Mouse (Mus musculus) hindbrain, embryonic 13.5 days (tissue): ENCODE results near the gene Otop2. TPM values are rescaled to one million over a fixed set of nuclear protein-coding genes. Genes with fewer than 3 reads are reported as not detected.

ENCODE experiments used
- ATAC-seq: fragments of 200-750 bp; cut with Nextera tagmentation; 2 replicates; pipeline ENCODE4 v1.8.0; 2017; ENCODE audit warnings: moderate TSS enrichment; ENCODE audit not compliant: low FRiP score
- H3K27ac ChIP-seq: fragments of 300-500 bp; sonication (generic); 2 replicates; pipeline ENCODE4 v1.5.1; 2015; ENCODE audit warnings: inconsistent platforms, mild to moderate bottlenecking, moderate library complexity
- H3K27me3 ChIP-seq: fragments of 300-500 bp; sonication (generic); 2 replicates; pipeline ENCODE4 v1.6.1; 2015; ENCODE audit warnings: mild to moderate bottlenecking, inconsistent platforms
- H3K36me3 ChIP-seq: fragments of 300-500 bp; sonication (generic); 2 replicates; pipeline ENCODE4 v1.6.1; 2015; ENCODE audit warnings: mild to moderate bottlenecking, inconsistent platforms
- H3K4me1 ChIP-seq: fragments of 300-500 bp; sonication (generic); replicated peaks from 2 replicates; pipeline ENCODE4 v1.6.1; 2015; ENCODE audit warnings: inconsistent platforms
- H3K4me2 ChIP-seq: fragments of 300-500 bp; sonication (generic); 2 replicates; pipeline ENCODE4 v1.6.1; 2015; ENCODE audit warnings: inconsistent platforms, mild to moderate bottlenecking, moderate library complexity
- H3K4me3 ChIP-seq: fragments of 300-500 bp; sonication (generic); 2 replicates; pipeline ENCODE4 v1.5.1; 2015; ENCODE audit warnings: mild to moderate bottlenecking, inconsistent platforms
- H3K9ac ChIP-seq: fragments of 300-500 bp; sonication (generic); 2 replicates; pipeline ENCODE4 v1.6.1; 2015; ENCODE audit warnings: mild to moderate bottlenecking, inconsistent platforms
- H3K9me3 ChIP-seq: fragments of 300-500 bp; sonication (generic); 2 replicates; pipeline ENCODE4 v1.6.1; 2016; ENCODE audit warnings: inconsistent platforms
- WGBS: fragments of 180-500 bp; shearing (Covaris S2); methylation state at CpG from one replicate; pipeline ENCODE4 v1.1.7; 2015; 5-methylcytosine and 5-hydroxymethylcytosine counted together
- polyA plus RNA-seq: library from polyadenylated mRNA; unstranded; fragments of >200 nt; fragmentation: Nextera tagmentation; extraction: Ambion mirVana; gene quantifications from 2 replicates; pipeline ENCODE4 v1.2.1, GENCODE M21; 2015

The Otop2 gene
- not detected in 2 replicates for polyA plus RNA-seq

GRCm38 (mm10) chr11:115306863-115307262, at the start of gene Otop2:
Gene Otop2 (plus strand): TSS chr11:115307163.
- WGBS, result 17% methylated on average over 8 of the region's 8 CpGs
- Histone ChIP-seq H3K9ac (peak within 1 kb of the TSS; percentile 43; the same call in 1 of the 2 replicates), H3K4me2 (no peak within 1 kb of the TSS), H3K9me3 (no peaks in the 10 kb centered on the region), H3K4me3 (no peak within 1 kb of the TSS), H3K4me1 (peaks cover 9% of the 10 kb centered on the region), H3K27ac (no peak within 1 kb of the TSS), H3K27me3 (peaks cover 13% of the 10 kb centered on the region), H3K36me3 (no peaks in the 10 kb centered on the region)
- ATAC-seq, result no peak

GRCm38 (mm10) chr11:115257775-115258510, 49.0 kb upstream of the Otop2 start:
- Histone ChIP-seq H3K4me2 (peak overlapping the region; percentile 41), H3K4me3 (peak overlapping the region; percentile 28; the same call in 1 of the 2 replicates), H3K4me1 (peaks cover 7% of the 10 kb centered on the region), H3K27me3 (peaks cover 99% of the 10 kb centered on the region), H3K9me3 (no peaks in the 10 kb centered on the region), H3K9ac (0 out of 2 replicates have a peak overlapping the region, but pooled peaks have one; percentile 29), H3K27ac (no peak overlapping the region), H3K36me3 (no peaks in the 10 kb centered on the region)
- peak; percentile 36; the same call in 1 of the 2 replicates for ATAC-seq
- WGBS, result 14% methylated on average over 59 of the region's 59 CpGs

GRCm38 (mm10) chr11:115259134-115259533, 47.8 kb upstream of the Otop2 start:
- Histone ChIP-seq H3K4me2 (no peak overlapping the region), H3K4me1 (peaks cover 7% of the 10 kb centered on the region), H3K9me3 (no peaks in the 10 kb centered on the region), H3K27me3 (peaks cover 99% of the 10 kb centered on the region), H3K36me3 (no peaks in the 10 kb centered on the region), H3K9ac (no peak overlapping the region), H3K4me3 (no peak overlapping the region), H3K27ac (no peak overlapping the region)
- 88% methylated on average over 4 of the region's 4 CpGs for WGBS
- no peak for ATAC-seq

- Histone ChIP-seq H3K27me3 (peaks cover 100% of the 10 kb centered on the region), H3K27ac (no peak overlapping the region), H3K4me2 (no peak overlapping the region), H3K4me1 (peaks cover 32% of the 10 kb centered on the region), H3K9ac (no peak overlapping the region), H3K36me3 (peaks cover 2% of the 10 kb centered on the region; the same call in 1 of the 2 replicates), H3K9me3 (no peaks in the 10 kb centered on the region), H3K4me3 (no peak overlapping the region)
- 83% methylated on average over 11 of the region's 11 CpGs for WGBS
- no peak for ATAC-seq
Observed at GRCm38 (mm10) chr11:115262954-115263353, 44.0 kb upstream of the Otop2 start.

- Histone ChIP-seq H3K9ac (no peak overlapping the region), H3K4me3 (no peak overlapping the region), H3K27ac (no peak overlapping the region), H3K9me3 (no peaks in the 10 kb centered on the region), H3K36me3 (peaks cover 15% of the 10 kb centered on the region), H3K27me3 (peaks cover 100% of the 10 kb centered on the region), H3K4me1 (peaks cover 29% of the 10 kb centered on the region), H3K4me2 (no peak overlapping the region)
- WGBS, result 65% methylated on average over 7 of the region's 7 CpGs
- no peak for ATAC-seq
Observed at GRCm38 (mm10) chr11:115264136-115264861, 42.7 kb upstream of the Otop2 start.

- H3K4me2 ChIP-seq, result peak overlapping the region; percentile 48
- H3K9ac ChIP-seq, result peak overlapping the region; percentile 30; the same call in 1 of the 2 replicates
- peaks cover 30% of the 10 kb centered on the region for H3K4me1 ChIP-seq
- peaks cover 20% of the 10 kb centered on the region for H3K36me3 ChIP-seq
- no peak overlapping the region for H3K27ac ChIP-seq
- WGBS, result 7% methylated on average over 39 of the region's 39 CpGs
- H3K4me3 ChIP-seq, result peak overlapping the region; percentile 11
- ATAC-seq, result no peak
- no peaks in the 10 kb centered on the region for H3K9me3 ChIP-seq
- H3K27me3 ChIP-seq, result peaks cover 98% of the 10 kb centered on the region
Observed at GRCm38 (mm10) chr11:115264862-115265668, 41.9 kb upstream of the Otop2 start.

GRCm38 (mm10) chr11:115265771-115266399, 41.1 kb upstream of the Otop2 start:
- Histone ChIP-seq H3K27ac (no peak overlapping the region), H3K36me3 (peaks cover 20% of the 10 kb centered on the region), H3K4me1 (peaks cover 34% of the 10 kb centered on the region), H3K4me3 (peak overlapping the region; percentile 37), H3K27me3 (peaks cover 90% of the 10 kb centered on the region), H3K4me2 (peak overlapping the region; percentile 59; the same call in 1 of the 2 replicates), H3K9ac (peak overlapping the region; percentile 30; the same call in 1 of the 2 replicates), H3K9me3 (no peaks in the 10 kb centered on the region)
- no peak for ATAC-seq
- WGBS, result 3% methylated on average over 20 of the region's 20 CpGs

- ATAC-seq, result no peak
- Histone ChIP-seq H3K27me3 (peaks cover 85% of the 10 kb centered on the region), H3K27ac (no peak overlapping the region), H3K4me2 (peak overlapping the region; percentile 59), H3K4me3 (peak overlapping the region; percentile 37), H3K4me1 (peaks cover 34% of the 10 kb centered on the region), H3K36me3 (peaks cover 26% of the 10 kb centered on the region), H3K9me3 (no peaks in the 10 kb centered on the region), H3K9ac (peak overlapping the region; percentile 65; the same call in 1 of the 2 replicates)
- WGBS, result 2% methylated on average over 22 of the region's 22 CpGs
Observed at GRCm38 (mm10) chr11:115266400-115266778, 40.6 kb upstream of the Otop2 start.

- H3K27me3 ChIP-seq, result peaks cover 76% of the 10 kb centered on the region
- no peak within 1 kb of the TSS for H3K27ac ChIP-seq
- no peaks in the 10 kb centered on the region for H3K9me3 ChIP-seq
- 10% methylated on average over 27 of the region's 50 CpGs for WGBS
- peak within 1 kb of the TSS; percentile 37 for H3K4me3 ChIP-seq
- H3K4me2 ChIP-seq, result peak within 1 kb of the TSS; percentile 59
- H3K4me1 ChIP-seq, result peaks cover 34% of the 10 kb centered on the region
- H3K36me3 ChIP-seq, result peaks cover 31% of the 10 kb centered on the region
- peak within 1 kb of the TSS; percentile 65 for H3K9ac ChIP-seq
- ATAC-seq, result no peak
Observed at GRCm38 (mm10) chr11:115267061-115267883, 39.7 kb upstream of the Otop2 start, which contains the start of gene Grin2c. Gene Grin2c (minus strand): TSS chr11:115267243.

GRCm38 (mm10) chr11:115267958-115268357, 39.0 kb upstream of the Otop2 start:
- ATAC-seq, result no peak
- 70% methylated on average over 11 of the region's 11 CpGs for WGBS
- no peak overlapping the region for H3K27ac ChIP-seq
- peaks cover 35% of the 10 kb centered on the region for H3K36me3 ChIP-seq
- peaks cover 36% of the 10 kb centered on the region for H3K4me1 ChIP-seq
- no peaks in the 10 kb centered on the region for H3K9me3 ChIP-seq
- no peak overlapping the region for H3K4me3 ChIP-seq
- H3K4me2 ChIP-seq, result no peak overlapping the region
- H3K27me3 ChIP-seq, result peaks cover 69% of the 10 kb centered on the region
- H3K9ac ChIP-seq, result no peak overlapping the region
